Mouse (Mus musculus) mouse embryonic stem cell (cell line): ENCODE results near the gene Dcakd.

Experiments used
- in situ Hi-C, 2 experiments: fragments of 300-500 bp; cut with MboI; formaldehyde crosslinking; loops; 1 replicate in 1 of 2; 3 replicates in 1 of 2; pipeline ENCODE4 v1.14.3; 2019 to 2020; ENCODE audit warnings: low sequenced_read_pairs in 2 of 2, low pct_unique_long_range_greater_than_20kb in 1 of 2, mixed read lengths in 1 of 2; ENCODE audit not compliant: unreplicated experiment in 1 of 2

Dcakd gene

GRCm38 (mm10) chr11:103011206-103011497 is 17.0 kb downstream of the Dcakd start:
- in situ Hi-C loops = no loop called here

DNA sequence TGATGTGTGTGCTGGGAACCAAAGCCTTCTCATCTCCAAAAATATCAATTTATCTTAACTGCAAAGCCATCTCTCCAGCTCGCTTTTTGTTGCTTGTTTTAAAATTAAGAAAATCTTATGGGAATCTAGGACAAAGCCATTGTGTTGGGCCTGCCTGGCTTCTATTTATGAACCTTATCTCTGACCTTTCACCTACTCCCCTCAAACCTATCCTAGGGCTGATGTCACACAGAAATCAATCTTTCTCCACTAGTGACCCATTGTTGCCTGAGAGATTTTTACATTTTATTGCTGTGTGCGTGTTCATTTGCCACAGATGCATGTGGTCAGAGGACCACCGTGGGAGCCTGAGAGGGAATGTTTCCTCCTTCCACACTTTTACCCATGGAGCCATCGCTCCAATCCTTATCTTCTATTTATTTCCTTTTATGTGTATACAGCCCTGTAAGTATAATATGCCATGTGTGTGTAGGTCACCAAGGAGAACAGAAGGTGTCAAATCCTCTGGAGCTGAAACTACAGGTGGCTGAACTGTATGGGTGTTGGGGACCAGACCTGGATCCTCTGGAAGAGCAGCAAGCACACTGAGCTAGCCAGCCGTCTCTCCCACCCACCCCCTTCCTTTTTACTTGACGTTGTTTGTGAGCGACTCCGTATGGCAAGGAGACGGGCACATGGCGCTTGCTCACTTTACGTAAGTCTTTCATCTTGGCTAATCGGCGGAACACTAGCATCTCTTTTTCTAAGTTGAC is 17.5 kb downstream of the Dcakd start:
- in situ Hi-C loops = no loop called here

- in situ Hi-C loops = no loop called here
Measured at GRCm38 (mm10) chr11:103009208-103009607, 18.9 kb downstream of the Dcakd start.

DNA sequence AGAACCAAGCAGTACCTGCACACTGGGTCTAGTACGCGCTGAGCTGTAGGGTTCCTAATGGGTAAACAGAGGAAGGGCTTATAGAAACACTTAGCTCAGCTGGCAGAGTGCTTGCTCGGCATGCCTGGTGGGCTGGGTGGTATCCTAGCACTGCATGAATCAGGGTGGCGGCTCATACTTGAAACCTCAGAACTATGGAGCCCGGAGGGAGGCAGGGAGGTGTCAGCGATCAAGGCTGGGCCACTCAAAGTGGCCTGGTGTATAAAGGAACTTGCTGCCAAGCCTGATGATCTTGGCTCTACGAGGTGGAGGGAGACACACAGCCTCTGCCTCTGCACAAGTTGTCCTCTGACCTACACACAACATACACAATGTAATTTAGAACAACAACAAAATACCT is 19.6 kb downstream of the Dcakd start:
- in situ Hi-C loops = no loop called here

DNA sequence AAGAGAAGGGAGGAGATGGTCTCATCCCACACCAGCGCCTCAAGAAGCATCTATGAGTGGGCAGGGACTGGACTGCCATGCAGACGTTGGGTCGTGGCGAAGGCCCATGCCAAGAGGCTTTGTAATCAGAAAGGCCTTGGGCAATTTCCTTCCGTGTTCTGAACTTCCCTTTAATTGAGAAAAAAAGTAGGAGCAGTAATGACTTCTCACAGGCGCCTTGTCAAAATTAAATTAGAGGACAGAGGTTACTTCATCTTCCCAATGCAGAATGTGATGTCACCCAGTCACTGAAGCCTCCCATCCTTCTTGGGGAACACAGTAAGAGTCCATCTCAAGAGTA is 21.2 kb downstream of the Dcakd start:
- in situ Hi-C loops = no loop called here

GRCm38 (mm10) chr11:103006286-103007000 is 21.7 kb downstream of the Dcakd start:
- in situ Hi-C loops = no loop called here

- in situ Hi-C loops = no loop called here
Measured at GRCm38 (mm10) chr11:103005254-103005981, 22.7 kb downstream of the Dcakd start.

DNA sequence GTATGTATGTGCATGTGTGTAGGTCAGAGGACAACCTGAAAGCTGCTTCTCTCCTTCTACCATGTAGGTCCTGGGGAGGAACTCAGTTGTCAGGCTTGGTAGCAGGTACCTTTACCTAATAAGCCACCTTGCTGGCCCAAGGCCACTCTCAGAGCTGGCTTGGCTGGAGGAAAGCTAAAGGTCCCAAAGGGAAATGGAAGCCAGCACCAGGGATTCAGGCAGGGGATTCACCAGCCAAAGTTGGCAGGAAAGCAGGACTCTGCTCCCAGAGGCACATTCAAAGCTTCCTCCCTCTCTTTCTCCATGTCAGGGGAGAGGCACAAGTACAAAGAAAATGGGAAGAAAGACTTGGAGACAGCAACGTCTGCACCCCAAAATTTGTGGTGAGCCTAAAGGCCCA is 23.3 kb downstream of the Dcakd start:
- in situ Hi-C loops = no loop called here

DNA sequence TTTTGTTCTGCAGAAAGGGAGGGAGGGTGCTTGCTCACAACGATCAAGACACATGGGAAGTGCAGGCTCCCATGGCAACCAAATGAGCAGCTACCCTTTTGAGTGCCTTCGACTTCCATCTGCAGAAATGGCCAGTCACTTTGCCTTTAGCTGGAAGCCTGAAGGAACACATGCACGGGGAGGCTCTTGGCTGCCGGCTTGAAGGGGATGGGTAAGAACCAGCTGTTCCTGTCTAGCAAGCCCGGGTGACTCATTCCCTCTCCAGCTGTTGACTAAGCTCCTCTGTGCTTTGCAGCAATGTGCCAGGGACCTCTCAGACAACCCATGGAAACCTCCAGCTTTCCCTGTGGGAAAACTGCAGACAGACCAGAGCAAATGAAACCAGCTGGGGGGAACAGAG is 24.9 kb downstream of the Dcakd start:
- in situ Hi-C loops = no loop called here

DNA sequence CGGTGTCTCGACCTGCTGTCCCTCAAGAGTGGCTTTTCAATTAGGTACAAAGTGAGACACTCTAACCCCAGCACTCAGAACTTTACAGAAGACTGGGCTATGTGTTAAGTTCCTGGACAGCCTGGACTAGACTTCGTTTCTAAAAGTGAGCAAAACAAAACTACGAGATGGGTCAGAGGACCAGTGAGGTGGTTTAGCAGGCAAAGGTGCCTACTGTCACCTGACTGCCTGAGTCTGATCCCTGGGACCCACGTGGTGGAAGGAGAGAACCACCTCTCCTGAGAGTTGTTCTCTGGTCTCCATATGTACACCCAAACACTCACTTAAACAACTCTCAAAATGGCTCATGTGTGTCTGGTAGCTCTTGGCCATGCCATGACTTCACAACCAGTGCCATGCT is 27.1 kb downstream of the Dcakd start:
- in situ Hi-C loops = no loop called here

DNA sequence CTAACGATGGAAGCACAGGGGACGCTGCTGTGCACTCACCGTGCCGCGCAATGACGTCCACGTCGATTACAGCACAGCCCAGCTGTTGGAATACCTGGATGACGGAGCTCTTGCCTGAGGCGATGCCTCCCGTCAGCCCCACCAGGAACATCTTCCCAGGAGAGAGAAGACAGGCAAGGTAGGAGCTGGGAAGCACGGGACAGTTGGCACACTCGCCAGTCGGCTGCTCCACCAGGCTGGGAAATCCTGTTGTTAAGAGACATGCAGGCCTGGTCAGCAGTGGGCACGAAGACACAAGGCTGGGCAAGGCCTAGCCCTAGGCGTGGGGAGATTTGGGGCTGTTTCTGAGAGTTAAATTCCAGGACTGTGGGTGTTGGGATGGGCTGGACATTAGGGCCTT is 28.0 kb downstream of the Dcakd start:
- in situ Hi-C loops = no loop called here

DNA sequence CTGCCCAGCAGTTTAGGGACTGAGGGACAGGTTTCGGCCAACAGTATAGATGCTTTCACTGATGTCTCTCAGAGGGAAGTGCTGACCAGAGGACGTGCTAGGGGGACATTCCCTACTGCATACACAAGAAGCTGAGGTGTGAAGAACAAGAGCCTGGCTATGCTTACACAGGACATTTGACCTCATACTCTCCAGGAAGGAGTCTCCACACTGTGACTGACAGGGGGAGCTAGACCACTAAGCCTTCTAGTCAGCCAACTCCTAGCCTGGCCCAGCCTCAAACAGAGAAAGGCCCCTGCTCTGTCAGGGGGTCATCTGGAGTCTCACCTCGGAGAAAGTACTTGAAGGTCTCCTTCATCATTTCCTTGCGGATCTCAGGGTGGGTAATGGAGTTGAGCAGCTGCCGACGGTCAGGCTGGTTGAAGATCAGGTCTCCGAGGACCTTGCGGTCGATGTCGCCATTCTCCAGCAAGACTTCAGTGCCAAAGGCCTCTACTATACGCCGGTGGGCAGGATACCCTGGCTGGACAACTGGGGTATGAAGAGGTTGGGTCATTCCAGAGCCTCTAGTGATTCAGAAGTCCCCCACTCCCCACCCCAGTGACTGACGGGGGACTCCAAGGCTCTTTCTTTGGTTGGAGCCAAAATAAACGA is 28.7 kb downstream of the Dcakd start:
- in situ Hi-C loops = no loop called here

- in situ Hi-C loops = no loop called here
Measured at GRCm38 (mm10) chr11:102998577-102999316, 29.4 kb downstream of the Dcakd start.

- in situ Hi-C loops = no loop called here
Measured at GRCm38 (mm10) chr11:102998254-102998576, 29.9 kb downstream of the Dcakd start.

GRCm38 (mm10) chr11:102996991-102997770 is 31.0 kb downstream of the Dcakd start:
- in situ Hi-C loops = no loop called here

- in situ Hi-C loops = no loop called here
Measured at GRCm38 (mm10) chr11:102996385-102996784, 31.7 kb downstream of the Dcakd start.

DNA sequence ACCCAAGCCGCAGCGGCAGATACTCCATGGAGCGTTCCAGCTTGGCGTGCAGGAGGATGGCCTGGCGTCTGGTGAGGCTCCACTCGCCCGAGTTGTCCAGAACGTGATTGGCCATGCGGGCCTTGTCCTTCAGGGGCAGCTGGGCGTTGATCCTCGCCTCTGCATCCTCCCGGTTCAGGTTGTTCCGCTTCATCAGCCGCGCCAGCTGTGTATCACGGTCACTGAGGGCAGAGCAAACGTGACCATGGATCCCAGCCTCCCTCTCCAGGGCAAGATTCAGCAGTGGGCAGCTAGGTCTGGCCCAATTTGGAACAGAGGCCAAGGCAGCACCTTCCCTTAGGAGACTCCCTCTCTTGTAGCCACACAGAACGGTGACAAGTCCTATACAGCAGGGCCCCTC is 33.2 kb downstream of the Dcakd start:
- in situ Hi-C loops = loop anchor here in 1 of 2 experiments (5.0 kb wide), 1 partner anchor 98 kb away; no protein-coding TSS in a partner anchor

- in situ Hi-C loops = loop anchor here in 1 of 2 experiments (5.0 kb wide), 1 partner anchor 96 kb away; no protein-coding TSS in a partner anchor
Measured at GRCm38 (mm10) chr11:102993420-102994029, 34.6 kb downstream of the Dcakd start.
